Mouse (Mus musculus) CH12.LX (cell line): ENCODE results near the gene Hoxb2. TPM values are rescaled to one million over a fixed set of nuclear protein-coding genes. Genes with fewer than 3 reads are reported as not detected.

ENCODE experiments used
- DNase-seq: peaks from one replicate; pipeline ENCODE4 v3.0.0-alpha.2; 2013; ENCODE audit errors: extremely low read depth
- H3K27ac ChIP-seq: 2 replicates; pipeline ENCODE4 v1.5.1; 2012; ENCODE audit warnings: low read depth, mild to moderate bottlenecking, control low read depth, moderate library complexity; ENCODE audit not compliant: insufficient read depth
- H3K27me3 ChIP-seq: replicated peaks from 2 replicates; pipeline ENCODE3; 2012; ENCODE audit warnings: inconsistent platforms
- H3K36me3 ChIP-seq, 2 experiments: replicated peaks in 1 of 2; 2 replicates each; pipeline versions ENCODE3 to v1.6.1; 2012; ENCODE audit warnings: inconsistent platforms in 1 of 2, low read length in 1 of 2, mild to moderate bottlenecking in 1 of 2, mixed read lengths in 1 of 2, moderate library complexity in 1 of 2; ENCODE audit not compliant: control insufficient read depth in 1 of 2, insufficient read depth in 1 of 2
- H3K4me1 ChIP-seq, 2 experiments: 2 replicates each; pipeline ENCODE4 v1.6.1; 2012; ENCODE audit warnings: inconsistent platforms in 1 of 2, moderate library complexity in 1 of 2; ENCODE audit not compliant: insufficient read depth in 2 of 2, control insufficient read depth in 1 of 2
- H3K4me2 ChIP-seq: 2 replicates; pipeline ENCODE4 v1.6.1; 2012; ENCODE audit warnings: low read depth, mild to moderate bottlenecking, control low read depth; ENCODE audit not compliant: poor library complexity, insufficient read depth, severe bottlenecking
- H3K4me3 ChIP-seq, 3 experiments: fragments of 150-350 bp in 1 of 3; sonication (generic) in 1 of 3; replicated peaks in 1 of 3; 2 replicates each; pipeline versions ENCODE3 to v1.5.1; 2011 to 2012; ENCODE audit warnings: low read depth in 2 of 3, low read length in 2 of 3, mild to moderate bottlenecking in 2 of 3, moderate library complexity in 2 of 3, control low read depth in 1 of 3, improper control_type of control experiment in 1 of 3, inconsistent platforms in 1 of 3, mixed read lengths in 1 of 3; ENCODE audit not compliant: poor library complexity in 1 of 3
- H3K79me2 ChIP-seq: replicated peaks from 2 replicates; pipeline ENCODE4 v1.6.1; 2012; ENCODE audit warnings: mild to moderate bottlenecking, moderate library complexity; ENCODE audit not compliant: control insufficient read depth, poor library complexity, insufficient read depth, severe bottlenecking; ENCODE audit errors: extremely low read depth
- H3K9ac ChIP-seq: 2 replicates; pipeline ENCODE4 v1.6.1; 2012; ENCODE audit warnings: low read depth, mild to moderate bottlenecking, control low read depth, moderate library complexity; ENCODE audit not compliant: insufficient read depth
- H3K9me3 ChIP-seq: replicated peaks from 2 replicates; pipeline ENCODE3; 2012; ENCODE audit warnings: low read length, inconsistent platforms, mixed read lengths
- BHLHE40 ChIP-seq: IDR thresholded peaks from 2 replicates; pipeline ENCODE4 v1.6.1; 2011; ENCODE audit warnings: mild to moderate bottlenecking, low read depth, low read length, improper control_type of control experiment
- CHD1 ChIP-seq: IDR thresholded peaks from 2 replicates; pipeline ENCODE4 v1.6.1; 2012; ENCODE audit warnings: low read depth, low read length, improper control_type of control experiment, inconsistent platforms
- CHD2 ChIP-seq: IDR thresholded peaks from 2 replicates; pipeline ENCODE4 v1.6.1; 2011; ENCODE audit warnings: low read length, improper control_type of control experiment
- E2F4 ChIP-seq: IDR thresholded peaks from 2 replicates; pipeline ENCODE4 v1.6.1; 2011; ENCODE audit warnings: low read depth, low read length, improper control_type of control experiment; ENCODE audit not compliant: insufficient replicate concordance
- ETS1 ChIP-seq: conservative IDR thresholded peaks from 2 replicates; pipeline ENCODE4 v1.6.1; 2012; ENCODE audit warnings: low read depth, mild to moderate bottlenecking, inconsistent platforms, low read length, improper control_type of control experiment, moderate library complexity
- GABPA ChIP-seq: IDR thresholded peaks from 2 replicates; pipeline ENCODE4 v1.6.1; 2012; ENCODE audit warnings: low read depth, low read length, improper control_type of control experiment, inconsistent platforms; ENCODE audit not compliant: insufficient replicate concordance
- HCFC1 ChIP-seq: IDR thresholded peaks from 2 replicates; pipeline ENCODE4 v1.6.1; 2012; ENCODE audit warnings: low read depth, mild to moderate bottlenecking, inconsistent platforms, low read length, improper control_type of control experiment
- KAT2A ChIP-seq: IDR thresholded peaks from 2 replicates; pipeline ENCODE4 v1.6.1; 2012; ENCODE audit warnings: low read length, improper control_type of control experiment, inconsistent platforms; ENCODE audit not compliant: insufficient replicate concordance
- MAFK ChIP-seq: IDR thresholded peaks from 2 replicates; pipeline ENCODE4 v1.6.1; 2011; ENCODE audit warnings: low read length, improper control_type of control experiment; ENCODE audit not compliant: insufficient replicate concordance
- MAX ChIP-seq: IDR thresholded peaks from 2 replicates; pipeline ENCODE4 v1.6.1; 2011; ENCODE audit warnings: low read length, improper control_type of control experiment
- MAZ ChIP-seq: IDR thresholded peaks from 2 replicates; pipeline ENCODE4 v1.6.1; 2012; ENCODE audit warnings: low read depth, mild to moderate bottlenecking, inconsistent platforms, low read length, improper control_type of control experiment, moderate library complexity
- MEF2A ChIP-seq: IDR thresholded peaks from 2 replicates; pipeline ENCODE4 v1.6.1; 2014; ENCODE audit warnings: low read depth, mild to moderate bottlenecking, inconsistent platforms, low read length, improper control_type of control experiment, borderline replicate concordance
- MYC ChIP-seq: IDR thresholded peaks from 2 replicates; pipeline ENCODE4 v1.6.1; 2011; ENCODE audit warnings: low read depth, mild to moderate bottlenecking, improper control_type of control experiment, low read length
- NELFE ChIP-seq: IDR thresholded peaks from 2 replicates; pipeline ENCODE4 v1.6.1; 2011; ENCODE audit warnings: low read depth, low read length, improper control_type of control experiment
- PAX5 ChIP-seq: IDR thresholded peaks from 2 replicates; pipeline ENCODE4 v1.6.1; 2012; ENCODE audit warnings: low read length, inconsistent platforms, mixed read lengths
- SIN3A ChIP-seq: IDR thresholded peaks from 2 replicates; pipeline ENCODE4 v1.6.1; 2012; ENCODE audit warnings: low read length, improper control_type of control experiment, inconsistent platforms
- TCF12 ChIP-seq: IDR thresholded peaks from 2 replicates; pipeline ENCODE4 v1.6.1; 2014; ENCODE audit warnings: low read depth, mild to moderate bottlenecking, inconsistent platforms, low read length, improper control_type of control experiment
- UBTF ChIP-seq: IDR thresholded peaks from 2 replicates; pipeline ENCODE4 v1.6.1; 2012; ENCODE audit warnings: low read depth, mild to moderate bottlenecking, inconsistent platforms, low read length, improper control_type of control experiment, moderate library complexity
- USF1 ChIP-seq: IDR thresholded peaks from 2 replicates; pipeline ENCODE4 v1.6.1; 2014; ENCODE audit warnings: low read depth, mild to moderate bottlenecking, inconsistent platforms, low read length, improper control_type of control experiment
- USF2 ChIP-seq: conservative IDR thresholded peaks from 2 replicates; pipeline ENCODE4 v1.6.1; 2011; ENCODE audit warnings: low read depth, low read length, improper control_type of control experiment
- ZMIZ1 ChIP-seq: IDR thresholded peaks from 2 replicates; pipeline ENCODE4 v1.6.1; 2012; ENCODE audit warnings: low read depth, mild to moderate bottlenecking, inconsistent platforms, low read length, improper control_type of control experiment
- dilution Hi-C: fragments of 300-500 bp; cut with MboI; formaldehyde crosslinking; loops from 2 replicates; pipeline ENCODE4 v1.14.3; 2020; ENCODE audit warnings: low sequenced_read_pairs; ENCODE audit not compliant: extremely low pct_unique_long_range_greater_than_20kb, extremely low pct_ligation_motif_present
- in situ Hi-C: fragments of 300-500 bp; cut with MboI; formaldehyde crosslinking; loops from 3 replicates; pipeline ENCODE4 v1.14.3; 2019; ENCODE audit warnings: low sequenced_read_pairs, low pct_ligation_motif_present, low pct_unique_long_range_greater_than_20kb, mixed read lengths
- polyA plus RNA-seq: library from polyadenylated mRNA; unstranded; fragments of >175 nt; gene quantifications from 2 replicates; pipeline ENCODE4 v1.2.1, GENCODE M21; 2012; ENCODE audit warnings: low read depth; ENCODE audit not compliant: insufficient read length
- total RNA-seq, 2 experiments: library from RNA; depleted of rRNA; stranded (reverse); fragments of 300-350 nt in 1 of 2; fragments of >200 nt in 1 of 2; gene quantifications; 2 replicates each; pipeline ENCODE4 v1.2.3; 2012 to 2014

The Hoxb2 gene
- total and polyA plus RNA-seq, 3 experiments = not detected

DNA sequence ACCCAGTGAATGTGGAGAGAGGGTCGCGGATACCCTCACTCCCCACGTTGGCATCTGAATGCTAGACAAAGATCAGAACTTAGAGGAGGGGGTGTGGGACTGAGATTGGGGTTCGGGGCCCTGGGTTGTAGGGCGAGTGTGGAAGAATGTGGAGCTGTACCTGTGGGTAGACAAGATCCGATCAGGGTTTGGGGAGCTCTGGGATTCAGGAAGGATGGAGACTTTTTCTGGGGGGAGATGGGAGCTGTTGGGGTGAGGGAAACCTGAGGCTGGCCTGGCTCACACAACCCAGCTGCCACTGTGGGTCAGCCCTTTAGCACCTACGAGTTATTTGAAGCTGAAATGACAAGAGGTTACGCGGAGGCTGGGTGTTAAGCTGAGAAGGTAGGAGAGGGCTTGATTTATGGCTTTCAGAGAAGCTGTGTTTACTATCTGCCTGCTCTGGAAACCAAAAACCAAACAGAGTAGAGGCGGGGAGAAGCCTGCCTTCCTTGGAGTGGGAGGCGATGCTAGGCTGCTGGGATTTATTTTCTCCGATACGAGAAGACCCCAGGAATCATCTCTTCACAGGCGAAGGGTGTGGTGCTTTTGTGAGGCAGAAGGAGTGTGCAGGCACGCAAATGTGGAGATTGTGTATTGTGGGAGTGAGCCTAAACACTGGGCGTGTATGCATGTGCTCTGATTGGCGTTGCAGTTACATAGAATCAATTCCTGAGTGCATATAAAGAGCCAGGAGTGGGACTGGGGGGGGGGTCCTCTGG lies 16.9 kb upstream of the Hoxb2 start:
- no peak for DNase-seq
- no peak overlapping the region for H3K27ac ChIP-seq
- TF ChIP-seq MEF2A = no peak
- TF ChIP-seq ZMIZ1 = no peak
- TF ChIP-seq HCFC1 = no peak
- TF ChIP-seq MYC = no peak
- TF ChIP-seq USF1 = no peak
- TF ChIP-seq KAT2A = no peak
- H3K27me3 ChIP-seq = peaks cover 3% of the 10 kb centered on the region
- in situ Hi-C loops = no loop called here
- H3K79me2 ChIP-seq = no peaks in the 10 kb centered on the region
- no peak overlapping the region for H3K4me3 ChIP-seq
- H3K36me3 ChIP-seq = peaks cover 0 to 2% of the 10 kb centered on the region in 2 experiments
- no peaks in the 10 kb centered on the region for H3K9me3 ChIP-seq
- H3K9ac ChIP-seq = no peak overlapping the region
- H3K4me2 ChIP-seq = no peak overlapping the region
- no peaks in the 10 kb centered on the region for H3K4me1 ChIP-seq
- dilution Hi-C loops = no loop called here

DNA sequence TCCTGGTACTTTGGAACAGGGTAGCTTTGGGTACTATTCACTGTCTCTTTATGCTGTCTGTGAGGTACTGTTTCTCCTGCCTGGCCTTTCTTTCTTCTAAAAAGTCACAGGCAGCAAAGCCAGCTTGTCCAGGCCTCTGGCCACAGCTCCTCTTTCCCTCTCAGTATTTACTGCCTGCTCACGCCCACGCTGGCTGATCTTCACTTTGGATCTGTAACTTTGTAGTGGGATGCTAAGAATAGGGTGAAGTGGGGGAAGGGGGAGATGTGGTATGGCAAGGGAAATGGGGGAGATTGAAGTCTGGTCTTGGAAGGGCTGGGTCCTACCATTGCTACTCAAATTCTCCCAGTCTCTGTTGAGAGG lies 16.3 kb upstream of the Hoxb2 start:
- Histone ChIP-seq H3K9ac (no peak overlapping the region), H3K9me3 (no peaks in the 10 kb centered on the region), H3K27me3 (peaks cover 3% of the 10 kb centered on the region), H3K4me1 (no peaks in the 10 kb centered on the region), H3K79me2 (no peaks in the 10 kb centered on the region), H3K27ac (no peak overlapping the region), H3K36me3 (peaks cover 0 to 2% of the 10 kb centered on the region in 2 experiments), H3K4me2 (no peak overlapping the region), H3K4me3 (no peak overlapping the region)
- in situ Hi-C loops (no loop called here), dilution Hi-C loops (no loop called here)
- no peak for TF ChIP-seq MAZ
- no peak for TF ChIP-seq UBTF
- TF ChIP-seq SIN3A = no peak
- no peak for TF ChIP-seq TCF12
- no peak for TF ChIP-seq MAX
- TF ChIP-seq HCFC1 = no peak
- TF ChIP-seq BHLHE40 = no peak
- TF ChIP-seq E2F4 = no peak
- TF ChIP-seq USF2 = no peak
- no peak for TF ChIP-seq CHD2
- TF ChIP-seq KAT2A = no peak
- TF ChIP-seq ETS1 = no peak
- TF ChIP-seq NELFE = no peak
- TF ChIP-seq CHD1 = no peak
- TF ChIP-seq MAFK = no peak
- TF ChIP-seq GABPA = no peak
- TF ChIP-seq PAX5 = no peak
- no peak for DNase-seq
